Mouse (Mus musculus) hindbrain, embryonic 12.5 days (tissue): ENCODE results near the gene Zfp157. TPM values are rescaled to one million over a fixed set of nuclear protein-coding genes. Genes with fewer than 3 reads are reported as not detected.
"Not testable (repeated sequence)": the region's sequence is repeated elsewhere in the genome, so short reads cannot be mapped to it uniquely, and the experiment has no call there.

Experiments used
- ATAC-seq: fragments of 200-750 bp; cut with Nextera tagmentation; 2 replicates; pipeline ENCODE4 v1.8.0; 2017; ENCODE audit warnings: moderate TSS enrichment; ENCODE audit not compliant: low FRiP score
- H3K27ac ChIP-seq: fragments of 300-500 bp; sonication (generic); 2 replicates; pipeline ENCODE4 v1.5.1; 2016; ENCODE audit warnings: mild to moderate bottlenecking
- H3K27me3 ChIP-seq: fragments of 300-500 bp; sonication (generic); 2 replicates; pipeline ENCODE4 v1.6.1; 2016; ENCODE audit warnings: mild to moderate bottlenecking
- H3K36me3 ChIP-seq: fragments of 300-500 bp; sonication (generic); 2 replicates; pipeline ENCODE4 v1.6.1; 2016; ENCODE audit warnings: mild to moderate bottlenecking
- H3K4me1 ChIP-seq: fragments of 300-500 bp; sonication (generic); 2 replicates; pipeline ENCODE4 v1.6.1; 2016
- H3K4me2 ChIP-seq: fragments of 300-500 bp; sonication (generic); replicated peaks from 2 replicates; pipeline ENCODE4 v1.6.1; 2016; ENCODE audit warnings: mild to moderate bottlenecking
- H3K4me3 ChIP-seq: fragments of 300-500 bp; sonication (generic); 2 replicates; pipeline ENCODE4 v1.5.1; 2016; ENCODE audit warnings: mild to moderate bottlenecking
- H3K9ac ChIP-seq: fragments of 300-500 bp; sonication (generic); 2 replicates; pipeline ENCODE4 v1.6.1; 2016; ENCODE audit warnings: mild to moderate bottlenecking, moderate library complexity
- H3K9me3 ChIP-seq: fragments of 300-500 bp; sonication (generic); replicated peaks from 2 replicates; pipeline ENCODE4 v1.6.1; 2016; ENCODE audit warnings: mild to moderate bottlenecking
- WGBS: fragments of 180-500 bp; shearing (Covaris S2); methylation state at CpG from one replicate; pipeline ENCODE4 v1.1.7; 2016; 5-methylcytosine and 5-hydroxymethylcytosine counted together
- polyA plus RNA-seq: library from polyadenylated mRNA; unstranded; fragments of >200 nt; fragmentation: Nextera tagmentation; extraction: Ambion mirVana; gene quantifications from 2 replicates; pipeline ENCODE4 v1.2.1, GENCODE M21; 2016

Zfp157 gene
- 61.9 and 63.3 TPM in 2 replicates for polyA plus RNA-seq

- Histone ChIP-seq H3K27ac (peak within 1 kb of the TSS; percentile 95), H3K27me3 (no peaks in the 10 kb centered on the region)
These were observed at the start of gene Zfp157 for GRCm38 (mm10) chr5:138441286-138442194. Zfp157 (plus strand) TSS chr5:138441468.

GRCm38 (mm10) chr5:138397795-138398337, 43.4 kb upstream of the Zfp157 start:
- no peak overlapping the region for H3K4me2 ChIP-seq
- no peak overlapping the region for H3K9ac ChIP-seq
- H3K27me3 ChIP-seq, result no peaks in the 10 kb centered on the region
- no peaks in the 10 kb centered on the region for H3K4me1 ChIP-seq
- H3K27ac ChIP-seq, result no peak overlapping the region
- no peaks in the 10 kb centered on the region for H3K36me3 ChIP-seq
- no peak overlapping the region for H3K4me3 ChIP-seq
- H3K9me3 ChIP-seq, result no peaks in the 10 kb centered on the region
- WGBS, result 67% methylated on average over 2 of the region's 2 CpGs
- no peak for ATAC-seq

More at GRCm38 (mm10) chr5:138441286-138442194, at the start of gene Zfp157:
- Histone ChIP-seq H3K4me2 (peak within 1 kb of the TSS; percentile 80), H3K4me3 (peak within 1 kb of the TSS; percentile 97), H3K4me1 (peaks cover 30% of the 10 kb centered on the region), H3K9ac (peak within 1 kb of the TSS; percentile 99), H3K9me3 (no peaks in the 10 kb centered on the region), H3K36me3 (peaks cover 22% of the 10 kb centered on the region)
- ATAC-seq, result peak; percentile 100
- under 1% methylated on average over 49 of the region's 49 CpGs for WGBS

GRCm38 (mm10) chr5:138400431-138400830, 40.8 kb upstream of the Zfp157 start:
- H3K4me1 ChIP-seq, ATAC-seq: not testable (repeated sequence)

GRCm38 (mm10) chr5:138458371-138458770, 17.1 kb downstream of the Zfp157 start:
- Histone ChIP-seq H3K4me2 (no peak overlapping the region), H3K9me3 (peaks cover 29% of the 10 kb centered on the region), H3K27ac (no peak overlapping the region), H3K36me3 (peaks cover 70% of the 10 kb centered on the region), H3K9ac (no peak overlapping the region), H3K4me3 (no peak overlapping the region), H3K27me3 (no peaks in the 10 kb centered on the region), H3K4me1 (no peaks in the 10 kb centered on the region)
- ATAC-seq, result no peak
- 93% methylated on average over 4 of the region's 4 CpGs for WGBS

More at GRCm38 (mm10) chr5:138400431-138400830, 40.8 kb upstream of the Zfp157 start:
- H3K9me3 ChIP-seq, H3K4me3 ChIP-seq, H3K27me3 ChIP-seq, H3K36me3 ChIP-seq, H3K9ac ChIP-seq, H3K27ac ChIP-seq, H3K4me2 ChIP-seq: not testable (repeated sequence)

GRCm38 (mm10) chr5:138459107-138459506, 17.8 kb downstream of the Zfp157 start:
- H3K27ac ChIP-seq, result no peak overlapping the region
- peaks cover 29% of the 10 kb centered on the region for H3K9me3 ChIP-seq
- ATAC-seq, result no peak
- H3K27me3 ChIP-seq, result no peaks in the 10 kb centered on the region
- no peak overlapping the region for H3K4me3 ChIP-seq
- WGBS, result 94% methylated on average over 1 of the region's 1 CpGs
- peaks cover 64% of the 10 kb centered on the region for H3K36me3 ChIP-seq
- H3K4me2 ChIP-seq, result no peak overlapping the region
- H3K4me1 ChIP-seq, result no peaks in the 10 kb centered on the region
- H3K9ac ChIP-seq, result no peak overlapping the region

GRCm38 (mm10) chr5:138473601-138474000, 32.3 kb downstream of the Zfp157 start:
- Histone ChIP-seq H3K4me1 (no peaks in the 10 kb centered on the region), H3K9ac (no peak overlapping the region), H3K27me3 (no peaks in the 10 kb centered on the region), H3K36me3 (no peaks in the 10 kb centered on the region), H3K9me3 (no peaks in the 10 kb centered on the region), H3K4me2 (no peak overlapping the region), H3K27ac (no peak overlapping the region), H3K4me3 (no peak overlapping the region)
- no peak for ATAC-seq
- WGBS, result 34% methylated on average over 6 of the region's 6 CpGs

- 93% methylated on average over 12 of the region's 12 CpGs for WGBS
These were observed 63.3 kb downstream of the Zfp157 start for GRCm38 (mm10) chr5:138504548-138504947.

More at GRCm38 (mm10) chr5:138504548-138504947, 63.3 kb downstream of the Zfp157 start:
- not testable (repeated sequence) for H3K27ac ChIP-seq, H3K9ac ChIP-seq, ATAC-seq, H3K4me1 ChIP-seq, H3K4me2 ChIP-seq, H3K27me3 ChIP-seq, H3K9me3 ChIP-seq, H3K36me3 ChIP-seq, H3K4me3 ChIP-seq

Other genes starting within 250 kb of the Zfp157 start
- 10.9 and 12.8 TPM in 2 replicates for gene Mblac1, start 247.2 kb upstream of the Zfp157 start, polyA plus RNA-seq
- gene Nxpe5, start 215.6 kb upstream of the Zfp157 start, polyA plus RNA-seq, result not detected in 2 replicates
- gene Lamtor4, start 186.0 kb upstream of the Zfp157 start, polyA plus RNA-seq, result 54.0 and 60.7 TPM in 2 replicates
- 18.9 and 20.4 TPM in 2 replicates for gene BC037034, start 177.4 kb upstream of the Zfp157 start, polyA plus RNA-seq
- 3.6 and 4.4 TPM in 2 replicates for gene Gal3st4, start 168.6 kb upstream of the Zfp157 start, polyA plus RNA-seq
- gene Gm43720, start 161.5 kb upstream of the Zfp157 start, polyA plus RNA-seq, result 0.12 and 0.23 TPM in 2 replicates
- 164 and 168 TPM in 2 replicates for gene Gpc2, start 161.5 kb upstream of the Zfp157 start, polyA plus RNA-seq
- 4.6 and 6.9 TPM in 2 replicates for gene Stag3, start 161.2 kb upstream of the Zfp157 start, polyA plus RNA-seq
- gene Pvrig, start 99.5 kb upstream of the Zfp157 start, polyA plus RNA-seq, result not detected in 2 replicates
- gene 1700123K08Rik, start 123.2 kb downstream of the Zfp157 start, polyA plus RNA-seq, result not detected in 2 replicates
- 84.2 and 89.4 TPM in 2 replicates for gene Zfp68, start 178.3 kb downstream of the Zfp157 start, polyA plus RNA-seq
- 18.2 and 18.8 TPM in 2 replicates for gene A430033K04Rik, start 181.4 kb downstream of the Zfp157 start, polyA plus RNA-seq